Mouse (Mus musculus) induced T-regulatory cell, adult 2 months (primary cell): ENCODE data around the gene Trpv2.

Source experiments
- DNase-seq: peaks from one replicate; pipeline ENCODE4 v3.0.0-alpha.2; 2012; ENCODE audit warnings: low read depth

Gene Trpv2

GRCm38 (mm10) chr11:62630225-62630821, 56.0 kb downstream of the Trpv2 start:
- no peak for DNase-seq

GRCm38 (mm10) chr11:62631138-62631537, 56.9 kb downstream of the Trpv2 start:
- DNase-seq: no peak

- no peak for DNase-seq
Observed at GRCm38 (mm10) chr11:62635406-62635805, 61.1 kb downstream of the Trpv2 start.

- no peak for DNase-seq
Observed at GRCm38 (mm10) chr11:62636105-62636839, 62.0 kb downstream of the Trpv2 start.

- no peak for DNase-seq
Observed at GRCm38 (mm10) chr11:62636840-62637221, 62.5 kb downstream of the Trpv2 start.

GRCm38 (mm10) chr11:62637401-62637800, 63.1 kb downstream of the Trpv2 start:
- DNase-seq: no peak

- no peak for DNase-seq
Observed at GRCm38 (mm10) chr11:62637806-62638205, 63.5 kb downstream of the Trpv2 start.

- DNase-seq: no peak
Observed at GRCm38 (mm10) chr11:62638402-62638801, 64.1 kb downstream of the Trpv2 start.

GRCm38 (mm10) chr11:62640378-62640777, 66.1 kb downstream of the Trpv2 start:
- no peak for DNase-seq

GRCm38 (mm10) chr11:62642023-62642844, 67.9 kb downstream of the Trpv2 start:
- DNase-seq: no peak

- DNase-seq: no peak
Observed at GRCm38 (mm10) chr11:62643011-62643631, 68.8 kb downstream of the Trpv2 start.

GRCm38 (mm10) chr11:62643681-62644363, 69.5 kb downstream of the Trpv2 start:
- no peak for DNase-seq

GRCm38 (mm10) chr11:62644602-62645336, 70.5 kb downstream of the Trpv2 start:
- DNase-seq: no peak

GRCm38 (mm10) chr11:62645337-62645675, 71.0 kb downstream of the Trpv2 start:
- no peak for DNase-seq

GRCm38 (mm10) chr11:62645732-62646494, 71.6 kb downstream of the Trpv2 start:
- no peak for DNase-seq

- DNase-seq: peak; percentile 13
Observed at GRCm38 (mm10) chr11:62646495-62646843, 72.2 kb downstream of the Trpv2 start.

- peak; percentile 11 for DNase-seq
Observed at GRCm38 (mm10) chr11:62646958-62647515, 72.8 kb downstream of the Trpv2 start.

- DNase-seq: no peak
Observed at GRCm38 (mm10) chr11:62647661-62648590, 73.6 kb downstream of the Trpv2 start, which contains the start of gene Lrrc75a. TSS of gene Lrrc75a (minus strand) at chr11:62648523.
